Mouse (Mus musculus): ENCODE results near the gene Gm13723. TPM values are rescaled to one million over a fixed set of nuclear protein-coding genes. Genes with fewer than 3 reads are reported as not detected.

Gene Gm13723
- polyA plus RNA-seq (2014; fragmentation: Illumina TruSeq; extraction: RNeasy Lipid Tissue Mini Kit (QIAGEN cat#74804); ENCODE audit: low replicate concordance), result not detected

DNA sequence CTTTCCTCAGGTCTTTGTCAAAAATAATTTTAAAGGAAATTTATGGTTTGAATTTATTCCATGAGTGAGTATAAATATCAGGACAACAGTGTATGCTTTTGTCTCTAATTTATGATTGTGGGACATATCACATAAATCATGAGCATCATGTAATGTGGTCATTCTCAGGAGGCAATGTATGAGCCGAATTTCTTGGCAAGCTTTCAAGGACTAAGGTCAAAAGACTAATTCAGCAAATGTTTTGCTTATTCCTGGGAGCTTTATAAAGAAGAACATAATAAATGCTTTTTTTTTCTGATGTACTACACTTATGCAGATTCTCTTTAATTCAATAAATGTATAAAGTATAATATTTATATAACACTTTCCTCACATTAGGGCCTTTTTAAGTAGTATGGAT lies at the start of gene Gm13723:
Gene Gm13723, minus strand, starts transcription at position 101 of the 400 bp plus-strand sequence.

DNA sequence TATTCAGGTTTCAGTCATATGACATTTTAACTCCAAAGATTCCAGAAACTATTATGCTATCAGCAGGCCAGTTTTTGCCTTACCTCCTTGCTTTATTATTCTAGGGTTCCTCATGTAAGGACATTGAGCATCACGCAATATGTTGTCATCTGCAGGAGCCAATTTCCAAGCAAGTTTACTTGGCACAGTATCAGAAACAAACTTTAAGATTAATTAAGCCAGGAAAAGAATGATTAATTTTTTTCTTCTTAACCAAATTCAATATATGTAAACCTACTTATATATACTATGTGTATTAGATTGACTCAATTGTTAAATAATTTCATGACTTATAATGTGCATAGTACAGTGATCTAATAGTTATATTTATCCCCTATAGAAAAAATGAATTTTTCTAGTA lies 17.5 kb upstream of the Gm13723 start, which contains the start of gene Olfr1097:
Gene Olfr1097, minus strand, starts transcription at position 101 of the 400 bp plus-strand sequence.

DNA sequence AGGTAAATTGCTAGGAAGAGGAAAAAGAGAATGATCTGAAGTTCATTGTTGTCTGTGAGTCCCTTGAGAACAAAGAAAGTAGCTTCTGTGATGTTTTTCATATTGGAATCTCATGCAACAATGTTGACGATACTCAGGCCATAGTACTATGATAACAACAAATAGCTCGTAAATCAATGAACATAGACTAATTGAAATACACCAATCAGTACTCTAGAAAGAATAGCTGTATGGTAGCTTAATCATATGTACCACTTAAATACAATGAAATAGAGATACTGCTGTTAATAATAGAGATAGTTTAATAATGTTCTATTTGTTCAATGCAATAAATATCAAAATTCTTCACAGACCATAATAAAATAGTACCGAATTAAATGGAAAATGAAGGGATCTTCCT lies 23.0 kb downstream of the Gm13723 start, which contains the start of gene Olfr1095:
Gene Olfr1095, minus strand, starts transcription at position 101 of the 400 bp plus-strand sequence.

DNA sequence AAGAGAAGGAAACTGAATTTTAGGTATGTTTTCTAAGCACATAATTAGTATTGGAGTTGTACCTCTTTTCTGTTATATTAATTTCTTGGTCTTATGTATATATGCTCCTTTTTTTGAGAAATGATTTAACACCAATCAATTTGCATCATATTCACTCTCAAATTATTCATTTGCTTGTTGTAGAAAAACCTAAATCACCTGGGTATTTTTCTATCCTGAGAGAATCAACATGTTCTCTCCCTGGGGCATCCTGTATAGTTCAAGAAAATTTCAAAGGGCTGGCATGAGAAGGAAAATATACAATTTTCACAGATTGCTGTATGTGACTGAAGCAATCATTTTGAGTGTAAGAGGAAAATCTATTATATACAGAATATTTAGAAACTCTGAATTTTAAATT lies 50.2 kb downstream of the Gm13723 start, which contains the start of gene Olfr1094:
Gene Olfr1094, plus strand, starts transcription at position 301 of the 400 bp plus-strand sequence.

Other genes with a start within 250 kb of the Gm13723 start
- gene Olfr1084, start 235.1 kb downstream of the Gm13723 start, polyA plus RNA-seq (2014; fragmentation: Illumina TruSeq; extraction: RNeasy Lipid Tissue Mini Kit (QIAGEN cat#74804); ENCODE audit: low replicate concordance), result not detected
- not detected for gene Olfr1085, start 212.8 kb downstream of the Gm13723 start, polyA plus RNA-seq (2014; fragmentation: Illumina TruSeq; extraction: RNeasy Lipid Tissue Mini Kit (QIAGEN cat#74804); ENCODE audit: low replicate concordance)
- not detected for gene Olfr1086, start 194.7 kb downstream of the Gm13723 start, polyA plus RNA-seq (2014; fragmentation: Illumina TruSeq; extraction: RNeasy Lipid Tissue Mini Kit (QIAGEN cat#74804); ENCODE audit: low replicate concordance)
- gene Olfr1087, start 176.4 kb downstream of the Gm13723 start, polyA plus RNA-seq (2014; fragmentation: Illumina TruSeq; extraction: RNeasy Lipid Tissue Mini Kit (QIAGEN cat#74804); ENCODE audit: low replicate concordance), result not detected
- not detected for gene Olfr1089, start 141.1 kb downstream of the Gm13723 start, polyA plus RNA-seq (2014; fragmentation: Illumina TruSeq; extraction: RNeasy Lipid Tissue Mini Kit (QIAGEN cat#74804); ENCODE audit: low replicate concordance)
- gene Olfr1090, start 115.8 kb downstream of the Gm13723 start, polyA plus RNA-seq (2014; fragmentation: Illumina TruSeq; extraction: RNeasy Lipid Tissue Mini Kit (QIAGEN cat#74804); ENCODE audit: low replicate concordance), result not detected
- gene Olfr1093, start 92.3 kb downstream of the Gm13723 start, polyA plus RNA-seq (2014; fragmentation: Illumina TruSeq; extraction: RNeasy Lipid Tissue Mini Kit (QIAGEN cat#74804); ENCODE audit: low replicate concordance), result not detected
- gene Olfr141, start 64.8 kb downstream of the Gm13723 start, polyA plus RNA-seq (2014; fragmentation: Illumina TruSeq; extraction: RNeasy Lipid Tissue Mini Kit (QIAGEN cat#74804); ENCODE audit: low replicate concordance), result not detected
- not detected for gene Olfr1094, start 50.1 kb downstream of the Gm13723 start, polyA plus RNA-seq (2014; fragmentation: Illumina TruSeq; extraction: RNeasy Lipid Tissue Mini Kit (QIAGEN cat#74804); ENCODE audit: low replicate concordance)
- gene Olfr1095, start 23.1 kb downstream of the Gm13723 start, polyA plus RNA-seq (2014; fragmentation: Illumina TruSeq; extraction: RNeasy Lipid Tissue Mini Kit (QIAGEN cat#74804); ENCODE audit: low replicate concordance), result not detected
- gene Olfr1097, start 17.4 kb upstream of the Gm13723 start, polyA plus RNA-seq (2014; fragmentation: Illumina TruSeq; extraction: RNeasy Lipid Tissue Mini Kit (QIAGEN cat#74804); ENCODE audit: low replicate concordance), result not detected
- gene Olfr1098, start 49.7 kb upstream of the Gm13723 start, polyA plus RNA-seq (2014; fragmentation: Illumina TruSeq; extraction: RNeasy Lipid Tissue Mini Kit (QIAGEN cat#74804); ENCODE audit: low replicate concordance), result not detected
- not detected for gene Olfr1099, start 85.9 kb upstream of the Gm13723 start, polyA plus RNA-seq (2014; fragmentation: Illumina TruSeq; extraction: RNeasy Lipid Tissue Mini Kit (QIAGEN cat#74804); ENCODE audit: low replicate concordance)
- not detected for gene Olfr1100, start 105.2 kb upstream of the Gm13723 start, polyA plus RNA-seq (2014; fragmentation: Illumina TruSeq; extraction: RNeasy Lipid Tissue Mini Kit (QIAGEN cat#74804); ENCODE audit: low replicate concordance)
- not detected for gene Olfr1101, start 116.4 kb upstream of the Gm13723 start, polyA plus RNA-seq (2014; fragmentation: Illumina TruSeq; extraction: RNeasy Lipid Tissue Mini Kit (QIAGEN cat#74804); ENCODE audit: low replicate concordance)
- gene Olfr1102, start 123.6 kb upstream of the Gm13723 start, polyA plus RNA-seq (2014; fragmentation: Illumina TruSeq; extraction: RNeasy Lipid Tissue Mini Kit (QIAGEN cat#74804); ENCODE audit: low replicate concordance), result not detected
- gene Olfr1104, start 152.3 kb upstream of the Gm13723 start, polyA plus RNA-seq (2014; fragmentation: Illumina TruSeq; extraction: RNeasy Lipid Tissue Mini Kit (QIAGEN cat#74804); ENCODE audit: low replicate concordance), result not detected
- gene Olfr1105, start 161.7 kb upstream of the Gm13723 start, polyA plus RNA-seq (2014; fragmentation: Illumina TruSeq; extraction: RNeasy Lipid Tissue Mini Kit (QIAGEN cat#74804); ENCODE audit: low replicate concordance), result not detected
- gene Olfr1106, start 177.5 kb upstream of the Gm13723 start, polyA plus RNA-seq (2014; fragmentation: Illumina TruSeq; extraction: RNeasy Lipid Tissue Mini Kit (QIAGEN cat#74804); ENCODE audit: low replicate concordance), result not detected
- gene Olfr1107, start 201.0 kb upstream of the Gm13723 start, polyA plus RNA-seq (2014; fragmentation: Illumina TruSeq; extraction: RNeasy Lipid Tissue Mini Kit (QIAGEN cat#74804); ENCODE audit: low replicate concordance), result not detected
- not detected for gene Olfr1109, start 221.2 kb upstream of the Gm13723 start, polyA plus RNA-seq (2014; fragmentation: Illumina TruSeq; extraction: RNeasy Lipid Tissue Mini Kit (QIAGEN cat#74804); ENCODE audit: low replicate concordance)
- not detected for gene Olfr259, start 239.8 kb upstream of the Gm13723 start, polyA plus RNA-seq (2014; fragmentation: Illumina TruSeq; extraction: RNeasy Lipid Tissue Mini Kit (QIAGEN cat#74804); ENCODE audit: low replicate concordance)